21 mouse cellular contexts compared by ENCODE assay signal in the genomic region with DNA sequence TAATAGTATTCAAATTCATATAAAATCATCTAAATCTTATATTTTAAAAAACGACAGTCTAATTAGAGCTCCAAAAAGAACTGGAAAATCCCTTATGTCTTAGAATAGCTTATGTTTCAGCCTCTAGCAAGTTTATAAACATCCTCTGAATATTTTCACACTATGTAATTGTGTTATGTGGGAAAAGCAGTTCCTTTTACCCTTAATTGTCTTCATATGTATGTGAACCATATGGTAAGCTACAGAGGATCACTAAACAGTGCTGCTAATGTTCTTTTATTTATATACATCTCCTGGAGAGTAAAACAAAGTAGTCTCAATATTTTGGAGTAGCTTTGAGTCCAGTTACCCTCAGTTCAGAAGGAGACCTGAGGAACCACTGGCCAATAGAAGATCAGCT.
A peak's percentile ranks its signal among the peaks of the same experiment; 100 is the strongest.
DNase-seq lines count a peak whose midpoint lies in the region; ATAC-seq and TF ChIP-seq lines count a peak whose summit lies in the region.
"Had no signal": no experiment of that assay in that cellular context is flagged by ENCODE, and none has a peak within 500 bp of the region (broad histone marks: within the 10 kb centered on the region; RNA-seq: fewer than 3 reads in every experiment).

No protein-coding gene starts in this region.

- no peaks in the 10 kb centered on the region for H3K4me1 ChIP-seq in embryonic facial prominence, embryonic 14.5 days (ENCODE audit: control insufficient read depth, insufficient read depth, low read length)
- no peaks in the 10 kb centered on the region for H3K4me1 ChIP-seq in embryonic facial prominence, embryonic 10.5 days
- H3K4me1 ChIP-seq in forebrain, postnatal 0 days (ENCODE audit: insufficient read depth) = no peaks in the 10 kb centered on the region
- H3K4me1 ChIP-seq in forebrain, embryonic 12.5 days = no peaks in the 10 kb centered on the region

- no peaks in the 10 kb centered on the region for H3K27me3 ChIP-seq in embryonic facial prominence, embryonic 14.5 days (replicated peaks; ENCODE audit: control insufficient read depth, insufficient read depth, low read length)
- H3K27me3 ChIP-seq in embryonic facial prominence, embryonic 10.5 days (replicated peaks; ENCODE audit: low read depth, poor library complexity, severe bottlenecking) = no peaks in the 10 kb centered on the region
- H3K27me3 ChIP-seq in forebrain, postnatal 0 days (ENCODE audit: insufficient read depth, low read length) = no peaks in the 10 kb centered on the region
- no peaks in the 10 kb centered on the region for H3K27me3 ChIP-seq in forebrain, embryonic 12.5 days
- H3K27me3 ChIP-seq: CH12.LX, Patski had no signal

- no peak for TF ChIP-seq CTCF in forebrain, postnatal 0 days (IDR thresholded peaks at IDR 0.05; ENCODE audit: low read depth)

- H3K4me2 ChIP-seq in embryonic facial prominence, embryonic 14.5 days (ENCODE audit: low read depth, low read length) = no peak overlapping the region
- no peak overlapping the region for H3K4me2 ChIP-seq in forebrain, postnatal 0 days (ENCODE audit: low read depth)
- H3K4me2 ChIP-seq in forebrain, embryonic 12.5 days = no peak overlapping the region

- H3K4me3 ChIP-seq in embryonic facial prominence, embryonic 14.5 days (ENCODE audit: low read depth, low read length) = no peak overlapping the region
- no peak overlapping the region for H3K4me3 ChIP-seq in embryonic facial prominence, embryonic 10.5 days
- H3K4me3 ChIP-seq in forebrain, postnatal 0 days (ENCODE audit: low read depth, low read length) = no peak overlapping the region
- no peak overlapping the region for H3K4me3 ChIP-seq in forebrain, embryonic 12.5 days (replicated peaks)

- 47% methylated on average over 1 of the region's 1 CpGs for WGBS in embryonic facial prominence, embryonic 14.5 days
- WGBS in embryonic facial prominence, embryonic 10.5 days = 69% methylated on average over 1 of the region's 1 CpGs
- WGBS in forebrain, postnatal 0 days = 55% methylated on average over 1 of the region's 1 CpGs
- 89% methylated on average over 1 of the region's 1 CpGs for WGBS in forebrain, embryonic 12.5 days

- peak; percentile 1 for DNase-seq in embryonic facial prominence, embryonic 14.5 days (ENCODE audit: low spot score)
- no peak for DNase-seq in embryonic facial prominence, embryonic 10.5 days (ENCODE audit: low spot score)
- DNase-seq in forebrain, postnatal 0 days = no peak
- DNase-seq in frontal cortex, adult 2 months (ENCODE audit: extremely low spot score in 1 of 2, low spot score in 1 of 2) = no peak
- DNase-seq: adrenal gland, adult 2 months; adrenal gland, adult 8-10 months; adrenal gland, postnatal 10 days; adrenal gland, postnatal 14 days; adrenal gland, postnatal 25 days; adrenal gland, postnatal 36 days; B cell, adult 2 months; cerebellum, adult 11 months; cerebellum, adult 11-12 months; cerebellum, adult 18-20 months had no signal

- H3K36me3 ChIP-seq in embryonic facial prominence, embryonic 14.5 days (ENCODE audit: control insufficient read depth, insufficient read depth, low read length) = no peaks in the 10 kb centered on the region
- no peaks in the 10 kb centered on the region for H3K36me3 ChIP-seq in embryonic facial prominence, embryonic 10.5 days (replicated peaks)
- no peaks in the 10 kb centered on the region for H3K36me3 ChIP-seq in forebrain, postnatal 0 days (ENCODE audit: insufficient read depth)
- H3K36me3 ChIP-seq in forebrain, embryonic 12.5 days (replicated peaks) = no peaks in the 10 kb centered on the region
- H3K36me3 ChIP-seq: G1E had no signal

- no peak overlapping the region for H3K27ac ChIP-seq in embryonic facial prominence, embryonic 14.5 days (replicated peaks; ENCODE audit: low read depth, low read length)
- H3K27ac ChIP-seq in embryonic facial prominence, embryonic 10.5 days (replicated peaks) = no peak overlapping the region
- H3K27ac ChIP-seq in forebrain, postnatal 0 days (ENCODE audit: low read depth, low read length) = no peak overlapping the region
- no peak overlapping the region for H3K27ac ChIP-seq in forebrain, embryonic 12.5 days

- no peak overlapping the region for H3K9ac ChIP-seq in embryonic facial prominence, embryonic 14.5 days (ENCODE audit: low read depth, low read length)
- H3K9ac ChIP-seq in forebrain, postnatal 0 days = no peak overlapping the region
- H3K9ac ChIP-seq in forebrain, embryonic 12.5 days = no peak overlapping the region

- no peak for ATAC-seq in embryonic facial prominence, embryonic 14.5 days (ENCODE audit: low read depth)
- peak; percentile 51; the same call in 1 of the 2 replicates for ATAC-seq in forebrain, postnatal 0 days
- no peak for ATAC-seq in forebrain, embryonic 12.5 days (ENCODE audit: low FRiP score)
- peak; percentile 67 for ATAC-seq in frontal cortex, adult (ENCODE audit: low TSS enrichment)
- ATAC-seq: activated CD4-positive, CD25-positive, alpha-beta regulatory T cell, adult 4 months; CD4-positive, CD25-positive, alpha-beta regulatory T cell, adult 4 months; Patski had no signal

- no peaks in the 10 kb centered on the region for H3K9me3 ChIP-seq in embryonic facial prominence, embryonic 14.5 days (ENCODE audit: control insufficient read depth, low read length)
- H3K9me3 ChIP-seq in embryonic facial prominence, embryonic 10.5 days = no peaks in the 10 kb centered on the region
- no peaks in the 10 kb centered on the region for H3K9me3 ChIP-seq in forebrain, postnatal 0 days (ENCODE audit: low read length)
- no peaks in the 10 kb centered on the region for H3K9me3 ChIP-seq in forebrain, embryonic 12.5 days

Comparison
In these comparisons a context has a peak if more than half of its experiments do, and no peak if none do; other contexts are left out.
1. ATAC-seq: peak in forebrain, postnatal 0 days (single experiment) and frontal cortex, adult (single experiment); none in embryonic facial prominence, embryonic 14.5 days (single experiment) and forebrain, embryonic 12.5 days (single experiment).